Mouse (Mus musculus) CH12.LX (cell line): ENCODE data around the gene Pakap.

ENCODE experiments used
- JUND ChIP-seq: conservative IDR thresholded peaks from 2 replicates; pipeline ENCODE4 v1.6.1; 2011; ENCODE audit warnings: low read depth, low read length, improper control_type of control experiment
- MAZ ChIP-seq: IDR thresholded peaks from 2 replicates; pipeline ENCODE4 v1.6.1; 2012; ENCODE audit warnings: low read depth, mild to moderate bottlenecking, inconsistent platforms, low read length, improper control_type of control experiment, moderate library complexity
- RAD21 ChIP-seq: IDR thresholded peaks from 2 replicates; pipeline ENCODE4 v1.6.1; 2011; ENCODE audit warnings: low read depth, mild to moderate bottlenecking, low read length, improper control_type of control experiment, moderate library complexity

DNA sequence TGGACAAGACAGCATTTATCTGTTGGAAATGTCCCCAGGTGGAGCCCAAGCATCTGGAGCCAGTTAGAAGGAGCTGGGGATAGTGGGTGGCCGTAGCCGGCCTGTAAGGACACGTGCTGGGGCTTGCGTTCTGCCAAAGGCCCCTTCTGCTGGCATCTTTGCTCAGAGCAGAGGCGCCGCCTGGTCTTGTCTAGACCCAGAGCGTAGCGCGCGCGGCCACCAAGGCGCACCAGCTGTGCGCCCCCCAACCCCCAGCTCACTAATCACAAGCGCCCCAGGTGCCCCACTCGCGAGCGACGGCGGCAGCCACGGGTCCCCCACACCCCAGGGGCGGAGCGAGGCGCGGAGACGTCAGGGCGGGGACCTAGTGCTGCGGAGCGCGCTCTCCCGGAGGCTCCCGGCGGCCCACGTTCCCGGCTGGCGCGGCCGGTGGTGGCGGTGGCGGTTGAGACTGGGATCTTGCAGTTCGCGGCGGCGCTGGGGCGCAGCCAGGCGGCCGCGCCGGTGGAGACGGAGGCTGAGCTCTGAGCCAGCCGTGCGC, at the start of gene Pakap:
- TF ChIP-seq JUND (no peak), MAZ (no peak), RAD21 (no peak)
